Mouse (Mus musculus) gonadal fat pad, adult 2 months (tissue): ENCODE data around the gene Skp1a. TPM values are rescaled to one million over a fixed set of nuclear protein-coding genes. Genes with fewer than 3 reads are reported as not detected.

ENCODE experiments used
- DNase-seq: peaks from one replicate; pipeline ENCODE4 v3.0.0-alpha.2; 2012; ENCODE audit warnings: low read depth
- polyA plus RNA-seq: library from polyadenylated mRNA; depleted of rRNA; stranded (reverse); fragments of >200 nt; gene quantifications from 2 replicates; pipeline ENCODE4 v1.2.3, GENCODE M21; 2012; rRNA removed

Skp1a gene
- polyA plus RNA-seq, 1 experiment, result 38.5 TPM

DNA sequence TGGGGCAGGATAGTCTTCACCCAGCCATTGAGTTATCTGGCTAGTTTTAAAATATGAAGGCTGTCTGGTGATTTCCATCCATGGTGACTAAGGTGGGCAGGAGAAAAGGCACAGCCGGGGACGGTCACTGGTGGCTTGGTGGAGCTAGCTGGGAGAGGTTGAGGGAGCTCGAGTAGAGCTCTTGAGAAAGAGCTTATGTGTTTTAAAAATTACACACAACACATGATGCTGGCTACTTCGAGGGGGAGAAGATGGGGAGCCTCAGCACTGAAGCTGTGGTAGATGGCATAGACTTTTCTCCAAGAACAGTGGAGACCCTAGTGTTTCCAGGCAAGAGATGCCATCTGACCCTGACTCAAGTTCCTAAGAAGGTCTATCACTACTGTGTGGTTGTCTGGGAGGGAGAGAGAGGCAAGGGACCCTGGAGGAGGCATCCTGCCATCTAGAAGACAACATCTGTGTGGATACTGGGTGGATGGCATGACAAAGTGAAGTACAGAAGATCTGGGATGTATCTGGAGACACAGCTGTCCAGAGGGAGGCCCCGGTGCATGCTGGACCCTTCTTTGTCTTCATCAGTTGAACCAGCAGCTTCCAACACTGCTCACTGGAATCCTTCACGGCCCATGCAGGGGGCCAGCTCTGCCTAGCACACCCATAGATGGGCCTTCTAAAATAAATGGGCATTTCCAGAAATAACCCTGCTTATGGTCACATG lies 45.8 kb downstream of the Skp1a start:
- no peak for DNase-seq

DNA sequence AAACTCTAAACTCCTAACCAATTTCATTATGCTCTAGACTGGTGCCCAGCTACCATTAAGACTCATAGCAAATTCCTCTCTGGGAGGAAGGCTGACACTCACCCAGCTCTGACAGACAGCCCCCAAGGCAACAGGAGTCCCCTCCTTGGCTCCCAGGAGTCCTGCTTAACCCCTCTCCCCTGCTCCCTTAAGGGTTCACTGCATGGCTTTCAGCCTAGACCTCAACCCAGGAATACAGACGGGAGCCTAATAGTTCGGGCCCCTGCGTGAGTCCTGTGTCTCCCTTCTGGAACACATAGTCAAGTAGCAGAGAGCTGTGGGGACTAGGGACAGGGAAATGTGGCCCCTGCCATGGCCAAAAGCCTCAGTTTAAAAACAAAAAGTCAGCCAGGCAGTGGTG lies 46.4 kb downstream of the Skp1a start:
- DNase-seq, result no peak

- DNase-seq, result no peak
These were observed 47.2 kb downstream of the Skp1a start for GRCm38 (mm10) chr11:52278991-52279390.

- DNase-seq, result no peak
These were observed 47.9 kb downstream of the Skp1a start for GRCm38 (mm10) chr11:52279611-52280145.

DNA sequence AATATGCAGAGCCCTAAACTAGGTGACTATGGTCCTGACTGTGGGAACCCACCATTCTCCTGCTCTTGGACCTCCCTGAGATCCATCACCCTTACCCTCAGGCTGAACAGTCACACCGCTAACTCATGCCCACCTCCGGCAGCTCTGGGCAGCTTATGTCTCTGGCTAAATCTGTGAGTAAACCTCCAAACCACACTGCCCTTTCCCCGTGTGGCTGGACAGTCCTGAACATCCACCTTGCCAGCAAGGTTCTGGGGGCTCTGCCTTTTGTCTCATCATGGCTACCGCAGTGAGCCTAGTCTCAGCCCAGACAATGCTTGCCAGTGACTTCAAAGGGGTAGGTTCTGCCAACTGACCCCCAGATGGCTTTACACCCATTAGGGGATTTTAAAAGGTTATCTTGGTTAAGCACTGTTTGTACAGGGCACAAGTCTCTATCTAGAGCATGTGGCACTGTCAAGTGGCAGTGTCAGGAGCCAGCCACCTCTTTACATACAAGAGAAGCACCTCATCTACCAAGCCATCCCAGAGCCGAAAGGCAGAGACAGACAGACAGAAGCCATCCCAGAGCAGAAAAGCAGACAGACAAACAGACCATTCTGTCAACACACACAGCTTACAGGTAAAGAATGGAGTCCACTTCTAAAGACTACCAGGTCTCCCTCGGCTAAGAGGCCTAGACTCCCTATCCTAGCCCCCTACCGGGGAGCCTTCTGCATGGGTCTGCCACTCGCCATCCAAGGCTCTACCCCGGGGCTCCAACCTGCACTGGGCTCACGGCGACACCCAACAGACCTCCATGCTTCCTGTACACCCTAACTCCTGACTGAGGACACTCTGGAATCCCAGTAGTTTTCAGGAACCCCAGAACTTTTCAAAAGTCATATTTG lies 49.0 kb downstream of the Skp1a start:
- DNase-seq, result no peak

DNA sequence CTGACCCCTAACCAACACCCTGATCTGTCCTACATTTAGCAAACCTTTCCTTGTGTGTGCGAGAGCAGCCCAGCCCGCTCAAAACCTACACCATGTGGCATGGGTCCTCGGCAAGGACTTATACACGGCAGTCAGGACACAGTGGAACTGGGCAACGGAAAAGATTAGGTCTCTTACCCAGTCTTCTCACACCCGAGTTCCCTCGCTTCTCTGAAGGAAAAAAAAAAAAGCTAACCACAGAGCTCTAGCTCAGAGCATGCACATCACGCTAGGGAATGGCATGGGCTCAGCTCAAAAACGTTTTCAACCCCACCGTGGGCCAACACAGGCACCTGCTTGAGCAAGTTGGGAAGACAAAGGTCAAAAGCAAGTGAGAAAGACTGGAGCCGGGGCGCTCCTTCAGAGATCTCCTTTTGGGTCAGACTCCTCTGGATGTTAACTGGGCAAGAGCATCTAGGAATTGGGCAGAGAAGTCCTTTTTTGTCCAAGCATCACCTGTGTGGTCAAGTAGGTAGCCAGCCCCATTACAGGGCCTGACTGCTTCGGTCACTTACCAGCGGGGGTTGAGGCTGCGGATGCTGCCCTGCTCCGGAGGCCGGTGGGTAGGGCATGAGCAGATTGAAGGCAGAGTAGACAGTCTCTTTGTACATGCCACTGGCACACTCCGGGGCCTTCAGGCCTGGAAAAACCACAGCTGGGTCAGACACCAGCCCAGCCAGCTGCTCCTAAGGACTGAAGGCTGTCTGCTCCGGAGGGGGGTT lies 50.0 kb downstream of the Skp1a start:
- no peak for DNase-seq

DNA sequence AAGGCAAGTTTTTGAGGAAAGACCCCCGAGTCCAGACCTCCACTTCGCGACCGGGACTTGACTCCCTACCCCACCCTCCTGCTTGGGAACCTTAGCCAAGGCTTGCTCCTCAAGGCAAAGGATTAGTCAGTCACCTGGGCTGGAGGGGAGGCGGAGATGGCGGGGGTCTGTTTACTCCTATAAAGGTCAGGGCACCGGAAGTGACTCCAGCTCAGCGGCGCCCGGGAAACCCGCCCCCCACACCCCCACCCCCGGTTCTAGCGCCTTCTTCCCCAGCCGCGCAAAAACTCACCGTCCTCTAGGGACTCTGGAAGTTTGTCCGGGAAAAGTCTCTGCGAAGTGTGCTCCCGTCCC lies 50.6 kb downstream of the Skp1a start:
- DNase-seq, result no peak

DNA sequence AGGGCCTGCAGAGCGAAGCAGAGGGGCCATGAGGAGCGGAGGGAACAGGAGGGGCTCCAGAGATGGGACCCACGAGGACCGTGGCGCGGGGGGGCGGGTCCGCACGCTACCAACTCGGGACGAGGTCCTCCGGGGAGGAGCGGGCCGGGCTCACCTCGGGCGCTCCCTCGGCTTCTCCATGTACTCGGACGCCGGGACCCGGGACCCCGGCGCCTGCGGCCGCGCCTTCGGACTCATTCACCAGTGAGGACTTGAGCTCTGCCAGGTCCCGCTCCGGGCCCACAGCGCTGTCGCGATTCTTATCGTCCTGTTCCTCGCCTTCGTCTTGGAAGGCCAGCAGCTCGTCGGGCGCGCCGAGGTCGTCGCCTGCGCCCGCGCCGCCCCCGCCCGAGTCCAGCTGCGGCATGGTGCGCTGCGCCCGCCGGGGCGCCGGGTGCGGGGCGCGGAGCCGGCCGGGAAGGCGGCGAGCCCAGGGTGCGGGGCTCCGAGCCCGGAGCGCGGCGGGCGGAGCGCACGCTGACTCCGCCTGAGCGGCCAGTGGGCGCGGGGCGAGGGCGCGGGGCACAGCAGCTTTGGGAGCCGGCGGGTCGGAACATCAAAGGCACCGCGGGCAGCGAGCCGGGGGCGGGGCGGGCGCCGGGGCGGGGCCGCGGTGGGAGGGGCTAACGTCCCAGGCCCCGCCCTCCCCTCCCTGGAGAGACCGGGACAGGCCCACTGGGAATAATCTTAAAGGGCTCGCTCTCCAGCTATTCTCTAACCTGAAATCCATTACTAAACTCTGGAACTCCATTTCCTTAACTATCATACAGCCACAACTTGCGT lies 51.2 kb downstream of the Skp1a start, which contains the start of gene Tcf7:
Tcf7 (minus strand) TSS at position 241 of the 822 bp plus-strand sequence.
- no peak for DNase-seq

GRCm38 (mm10) chr11:52283596-52284571 lies 52.1 kb downstream of the Skp1a start:
- DNase-seq, result peak; percentile 22

DNA sequence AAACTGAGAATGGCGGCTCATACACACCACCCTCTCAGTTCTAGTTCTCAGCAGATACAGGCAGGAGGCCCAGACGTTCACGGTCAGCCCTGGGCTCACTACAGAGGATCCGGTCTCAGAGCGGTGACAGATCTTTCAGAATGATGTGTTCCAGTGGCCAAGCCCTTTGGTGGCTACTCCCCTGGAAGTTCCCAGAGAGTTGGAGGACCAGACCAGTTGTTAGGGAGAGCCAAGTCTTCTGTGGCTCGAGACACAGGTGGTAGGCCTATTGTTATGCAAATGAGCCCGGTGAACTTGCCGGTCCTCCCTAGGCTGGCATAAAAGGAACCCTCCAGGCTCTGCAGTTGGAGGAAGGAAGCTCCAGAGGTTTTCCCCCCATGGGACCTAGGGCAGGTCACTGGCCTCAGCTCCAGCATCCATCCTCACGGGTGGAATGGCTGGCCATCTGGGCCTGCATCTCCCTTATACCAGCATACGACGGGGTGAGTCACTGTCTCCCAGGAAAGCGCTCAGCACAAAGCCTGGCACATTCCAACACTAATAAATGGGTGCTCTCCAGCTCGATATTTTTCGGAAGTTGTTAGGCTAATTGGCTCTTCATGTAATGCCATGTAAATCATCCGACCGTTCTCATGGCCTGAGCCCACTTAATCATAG lies 54.6 kb downstream of the Skp1a start:
- DNase-seq, result no peak

DNA sequence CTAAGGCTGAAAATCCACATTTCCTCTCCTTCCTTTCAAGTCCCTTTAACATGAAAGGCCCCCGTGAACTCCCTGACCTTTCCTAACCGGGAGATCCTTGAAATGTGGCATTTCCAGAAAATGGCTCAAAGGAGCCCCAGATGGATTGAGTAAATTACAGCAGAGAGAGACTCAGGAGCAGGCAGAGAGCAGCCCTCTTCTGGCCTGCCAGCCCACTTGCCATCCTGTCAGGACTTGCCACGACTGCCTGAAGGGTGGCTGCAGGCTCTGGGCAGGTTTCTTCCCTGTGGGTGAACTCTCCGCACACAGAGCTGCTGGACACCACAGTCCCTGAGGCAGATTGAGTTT lies 55.1 kb downstream of the Skp1a start:
- DNase-seq, result no peak

DNA sequence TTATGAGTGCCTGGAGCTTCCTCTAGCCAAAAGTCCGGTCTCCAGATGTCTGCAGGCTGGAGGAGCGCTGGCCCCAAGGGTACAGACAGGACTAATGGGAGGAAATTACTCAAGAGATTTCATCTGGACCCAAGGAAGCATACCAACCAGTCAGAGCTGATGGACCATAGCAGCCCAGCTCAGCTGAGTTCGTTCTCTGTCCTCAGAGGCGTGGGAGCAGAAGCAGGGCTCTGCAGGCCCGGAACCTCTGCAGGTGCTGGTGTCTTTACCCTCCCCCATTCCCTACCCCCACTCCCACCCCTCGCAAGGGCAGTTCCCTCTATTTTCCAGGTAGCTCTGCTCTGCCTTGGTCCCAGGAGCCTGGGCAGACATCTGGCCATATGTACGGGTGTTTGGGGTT lies 60.6 kb downstream of the Skp1a start:
- DNase-seq, result no peak

DNA sequence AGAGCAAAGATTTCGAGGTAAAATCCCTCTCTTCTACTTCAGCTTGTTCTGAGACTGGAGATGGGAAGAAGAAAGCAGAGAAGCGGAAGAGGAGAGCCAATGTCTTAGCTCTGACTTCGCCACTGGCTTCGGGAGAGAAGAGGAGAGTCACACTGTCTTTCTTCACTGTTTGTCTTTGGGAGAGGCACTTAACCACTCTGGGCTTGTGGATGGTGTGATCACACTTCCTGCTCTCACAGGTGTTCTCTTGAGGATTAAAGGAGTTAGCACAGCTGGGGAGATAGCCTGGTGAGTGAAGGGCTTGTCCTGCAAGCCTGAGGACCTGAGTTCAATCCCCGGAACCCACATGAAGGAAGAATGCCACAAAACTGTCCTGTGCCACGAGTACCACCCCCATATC lies 61.1 kb downstream of the Skp1a start:
- no peak for DNase-seq

DNA sequence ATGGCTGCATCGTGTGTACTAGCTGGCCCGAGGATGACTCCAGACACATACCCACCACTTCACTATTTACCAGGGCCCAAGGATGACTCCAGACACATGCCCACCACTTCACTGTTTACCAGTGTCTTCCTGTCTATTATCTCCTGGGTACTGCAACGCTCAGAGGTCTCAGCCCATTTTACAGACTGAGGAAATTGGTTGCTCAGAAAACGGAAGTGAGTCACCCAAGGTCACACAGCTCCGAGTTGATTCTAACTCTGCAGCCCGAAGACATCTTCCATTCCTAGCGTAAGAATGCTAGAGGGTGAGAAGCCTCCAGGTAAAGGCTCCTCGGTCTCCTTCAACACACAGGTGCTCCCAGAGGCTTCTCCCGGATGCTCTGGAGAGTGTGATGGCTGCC lies 62.3 kb downstream of the Skp1a start:
- no peak for DNase-seq

Other genes starting within 250 kb of the Skp1a start
- 65.7 and 67.7 TPM in 2 replicates for gene Ube2b, start 231.2 kb upstream of the Skp1a start, polyA plus RNA-seq
- 3.3 and 5.4 TPM in 2 replicates for gene Cdkl3, start 227.8 kb upstream of the Skp1a start, polyA plus RNA-seq
- 38.6 and 41.6 TPM in 2 replicates for gene Ppp2ca, start 133.3 kb upstream of the Skp1a start, polyA plus RNA-seq
- not detected in 2 replicates for gene Olfr1373, start 86.5 kb upstream of the Skp1a start, polyA plus RNA-seq
- gene Olfr1371, start 18.0 kb upstream of the Skp1a start, polyA plus RNA-seq, result not detected in 2 replicates
- gene Tcf7, start 51.0 kb downstream of the Skp1a start, polyA plus RNA-seq, result 66.3 and 92.5 TPM in 2 replicates
- gene Vdac1, start 128.9 kb downstream of the Skp1a start, polyA plus RNA-seq, result 110 and 115 TPM in 2 replicates
- 147 and 172 TPM in 2 replicates for gene 9530068E07Rik, start 164.4 kb downstream of the Skp1a start, polyA plus RNA-seq